Mouse (Mus musculus) frontal cortex, postnatal 25 days (tissue): ENCODE measurements around the gene Bckdk.
A peak's percentile ranks its signal among the peaks of the same experiment; 100 is the strongest.

Experiments
- DNase-seq, 2 experiments: peaks; one replicate each; pipeline ENCODE4 v3.0.0; 2022; ENCODE audit warnings: low spot score in 2 of 2

The Bckdk gene

DNA sequence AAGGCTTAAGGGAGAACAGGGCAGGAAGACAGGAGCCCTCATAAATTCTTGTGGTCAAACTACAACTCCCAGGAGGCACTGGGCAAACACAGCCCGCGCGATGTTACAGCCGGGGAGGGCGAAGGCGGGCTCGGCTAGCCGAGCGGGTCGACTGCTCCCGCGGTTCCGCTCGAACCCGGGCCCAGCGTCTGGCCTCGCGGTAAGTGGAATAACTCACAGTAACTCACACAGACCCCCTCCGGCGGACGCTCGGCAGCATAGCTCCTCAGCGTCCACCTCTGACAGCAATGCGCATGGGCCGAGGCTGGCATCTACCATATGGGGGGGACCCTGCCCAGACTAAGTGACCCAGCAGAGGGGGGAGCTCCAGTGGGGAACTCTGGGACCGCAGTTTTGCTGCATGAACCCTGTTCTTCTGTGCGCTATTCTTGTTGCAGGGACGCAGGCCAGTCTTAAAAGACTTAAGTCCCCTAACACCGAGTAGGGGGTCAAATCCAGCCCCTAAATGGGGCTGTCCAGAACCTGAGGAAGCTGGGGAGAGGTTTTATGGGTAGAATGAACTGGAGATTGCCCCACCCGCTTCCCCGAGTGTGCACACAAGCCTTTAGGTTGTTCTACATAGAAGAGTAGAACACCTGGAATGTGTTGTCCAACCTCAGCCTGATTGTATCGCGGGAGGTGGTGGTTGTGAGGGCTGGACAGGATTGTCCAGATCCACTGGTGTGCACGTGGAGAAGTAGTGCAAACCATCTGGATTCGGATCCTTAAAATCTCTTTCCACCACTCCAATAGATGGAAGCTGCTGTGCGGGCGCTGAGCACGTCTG is at the start of gene Bckdk:
Gene Bckdk (plus strand): TSS at position 112 of the 826 bp plus-strand sequence.
- peak; percentile 63 to 68 for DNase-seq

- no peak for DNase-seq
Measured at GRCm38 (mm10) chr7:127858258-127858657, 45.6 kb upstream of the Bckdk start.

DNA sequence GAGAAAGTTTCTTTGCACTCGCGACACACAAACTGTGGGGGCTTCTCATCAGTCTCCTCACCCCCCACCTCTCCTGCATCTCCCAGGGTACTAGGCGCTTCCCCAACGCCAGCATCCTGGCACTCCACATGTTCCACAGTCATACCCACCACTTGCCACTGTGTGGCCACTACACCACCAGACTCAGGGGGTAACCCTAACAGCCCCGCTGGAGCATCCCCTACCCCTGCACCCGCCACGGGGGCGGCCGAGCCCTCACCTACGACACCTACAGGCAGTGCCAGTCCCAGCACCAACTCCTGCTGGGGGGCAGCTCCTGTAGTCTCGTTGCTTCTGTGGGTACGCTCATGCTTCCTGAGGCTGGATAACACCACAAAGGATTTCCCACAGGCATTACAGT is 37.4 kb upstream of the Bckdk start:
- no peak for DNase-seq

GRCm38 (mm10) chr7:127867641-127868040 is 36.2 kb upstream of the Bckdk start:
- no peak for DNase-seq

- DNase-seq, result no peak
Measured at GRCm38 (mm10) chr7:127869149-127869810, 34.6 kb upstream of the Bckdk start.

- DNase-seq, result no peak
Measured at GRCm38 (mm10) chr7:127870136-127870821, 33.6 kb upstream of the Bckdk start.

- DNase-seq, result no peak
Measured at GRCm38 (mm10) chr7:127874812-127875626, 28.9 kb upstream of the Bckdk start.

DNA sequence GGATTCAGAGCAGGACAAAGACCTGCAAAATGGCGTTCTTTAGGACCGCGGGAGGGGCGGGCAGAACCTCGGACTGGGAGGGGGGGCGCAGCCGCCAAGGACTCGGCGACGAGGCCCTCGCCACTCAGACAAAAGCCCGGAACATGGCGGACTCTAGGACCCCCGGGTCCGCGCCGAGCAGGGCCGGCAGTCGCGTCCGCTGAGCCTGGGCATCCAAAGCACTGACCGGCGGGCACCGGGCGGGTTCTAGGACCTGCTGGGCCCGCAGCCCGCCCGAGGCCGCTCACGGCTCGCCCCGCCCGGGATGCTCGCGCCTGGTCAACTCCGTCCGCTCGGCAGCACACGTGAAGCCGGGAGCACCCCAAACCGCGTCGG is 28.3 kb upstream of the Bckdk start:
- peak; percentile 81 to 85 for DNase-seq

DNA sequence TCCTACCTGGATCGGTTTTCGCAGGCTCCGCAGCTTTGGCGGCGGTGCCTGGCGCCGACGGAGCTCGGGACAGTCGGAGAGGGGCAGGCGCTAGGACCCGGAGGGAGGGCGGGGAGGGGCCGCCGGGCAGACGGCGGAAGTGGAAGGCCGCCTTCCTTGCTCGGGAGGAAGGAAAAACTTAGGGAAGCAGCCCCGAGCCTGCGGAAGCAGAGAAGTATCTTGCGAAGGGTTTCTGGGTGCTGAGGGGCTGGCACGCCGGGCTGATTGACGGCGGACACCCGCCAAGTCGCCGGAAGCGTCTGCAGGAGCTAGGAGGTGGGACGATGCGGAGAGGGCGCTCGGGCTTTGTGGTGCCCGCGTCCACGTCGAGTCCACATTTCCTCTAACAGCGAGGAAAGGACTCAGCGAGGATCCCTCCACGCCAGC is 27.8 kb upstream of the Bckdk start, which contains the start of gene Zfp646:
Gene Zfp646 (plus strand): TSS at position 181 of the 426 bp plus-strand sequence.
- peak; percentile 40 to 52 for DNase-seq

- DNase-seq, result peak; percentile 82 to 84
Measured at GRCm38 (mm10) chr7:127876467-127877348, 27.2 kb upstream of the Bckdk start, which contains the start of gene Zfp668. TSS of gene Zfp668 (minus strand) at chr7:127876828.

- DNase-seq, result no peak
Measured at GRCm38 (mm10) chr7:127879301-127879700, 24.6 kb upstream of the Bckdk start.

GRCm38 (mm10) chr7:127880431-127880830 is 23.5 kb upstream of the Bckdk start:
- DNase-seq, result no peak

DNA sequence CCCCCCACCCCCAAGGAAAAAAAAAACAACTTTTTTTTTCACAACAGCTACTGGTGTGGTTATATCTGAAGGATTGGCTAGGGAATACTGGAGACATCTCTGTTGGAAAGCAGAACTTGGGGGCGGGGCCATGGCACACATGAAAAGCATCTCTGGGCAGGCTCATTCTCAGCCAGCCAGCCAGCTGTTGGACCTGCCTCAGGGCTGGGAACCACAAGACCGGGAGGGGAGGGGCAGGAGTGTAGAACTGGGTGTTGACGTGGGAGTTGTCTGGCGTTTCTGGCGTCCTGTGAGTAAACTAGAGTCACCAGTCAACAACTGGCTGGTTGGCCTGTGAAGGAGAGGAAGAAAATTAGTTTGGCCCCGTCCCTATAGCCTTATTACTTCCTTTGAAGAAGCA is 17.9 kb upstream of the Bckdk start:
- no peak for DNase-seq

DNA sequence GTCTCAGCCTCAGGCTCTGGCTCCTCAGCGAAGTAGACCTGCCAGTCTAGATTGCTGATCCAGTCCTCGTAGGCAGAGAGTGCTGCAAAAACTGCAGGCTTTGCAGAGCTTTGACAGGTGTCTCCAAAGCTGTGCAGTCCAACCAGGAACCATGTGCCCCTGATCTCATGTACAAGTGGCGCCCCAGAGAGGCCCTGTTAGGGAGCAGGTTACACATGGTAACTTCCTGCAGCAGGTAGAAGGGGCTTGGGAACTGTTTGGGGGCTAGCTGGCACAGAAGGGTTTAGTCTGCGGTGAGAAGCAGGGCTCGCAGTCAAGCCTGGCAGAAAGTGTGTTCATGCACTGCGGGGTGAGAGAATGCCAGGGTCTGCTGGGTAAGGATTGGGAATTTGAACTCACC is 17.3 kb upstream of the Bckdk start:
- no peak for DNase-seq

DNA sequence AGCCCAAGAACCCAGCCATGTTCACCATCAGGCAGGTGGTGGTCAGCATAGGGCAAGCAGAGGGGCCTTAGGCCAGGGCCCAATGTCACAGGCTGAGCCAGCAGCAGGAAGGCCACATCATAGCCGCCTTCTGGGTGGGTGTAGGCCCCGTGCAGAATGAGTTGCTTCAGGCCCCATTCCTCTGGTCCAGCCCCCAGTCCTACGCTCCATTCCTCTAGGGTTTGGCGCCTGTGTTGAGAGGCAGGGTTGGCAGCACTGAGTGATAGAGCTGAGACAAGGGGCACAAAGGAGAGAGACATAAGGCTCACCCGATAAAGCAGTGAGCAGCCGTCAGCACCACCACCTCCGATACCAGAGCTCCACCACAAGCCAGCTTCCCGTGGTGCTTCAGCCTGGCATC is 16.7 kb upstream of the Bckdk start:
- DNase-seq, result no peak

DNA sequence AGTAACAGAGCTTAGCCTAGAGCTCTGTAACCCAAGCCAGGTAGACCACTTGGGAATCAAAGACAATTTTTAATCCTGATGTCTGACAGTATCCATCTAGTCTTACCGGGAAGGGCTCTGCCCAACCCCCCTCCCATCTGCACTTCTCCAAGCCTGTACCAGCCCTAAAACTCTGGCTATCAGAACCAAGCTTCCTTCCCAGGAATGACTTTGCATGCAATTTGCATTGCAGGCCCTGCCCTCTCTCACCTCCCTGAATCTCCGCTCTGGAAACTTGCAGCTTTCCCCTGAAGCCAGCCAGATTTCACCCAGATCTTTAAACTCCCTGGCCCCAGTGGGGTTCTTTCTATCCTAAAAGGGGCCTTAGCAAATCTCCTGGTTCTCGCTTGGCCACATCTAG is 16.1 kb upstream of the Bckdk start:
- DNase-seq, result no peak

- DNase-seq, result no peak
Measured at GRCm38 (mm10) chr7:127888821-127889220, 15.1 kb upstream of the Bckdk start.

GRCm38 (mm10) chr7:127890798-127891197 is 13.1 kb upstream of the Bckdk start, which contains the start of gene Prss53:
TSS of gene Prss53 (minus strand) at chr7:127890970.
- DNase-seq, result no peak

DNA sequence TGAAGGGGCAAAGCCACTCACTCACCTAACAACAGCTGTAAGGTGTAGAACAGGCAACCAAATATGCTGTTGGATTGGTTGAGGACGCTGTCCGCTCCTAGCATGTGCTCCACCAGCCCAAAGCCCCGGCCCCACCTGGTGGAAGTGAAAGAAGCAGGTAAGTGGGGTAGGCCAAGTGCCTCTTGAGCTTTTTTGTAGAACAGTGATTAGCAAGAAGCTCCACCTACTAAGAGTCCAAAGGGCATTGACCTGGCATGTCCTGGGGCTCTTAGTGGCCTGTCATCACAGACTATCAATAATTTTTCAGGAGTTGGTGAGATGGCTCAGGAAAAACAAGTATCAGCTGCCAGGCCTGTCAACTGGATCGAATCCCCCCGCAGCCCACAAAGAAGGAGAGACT is 9.4 kb upstream of the Bckdk start:
- DNase-seq, result no peak

DNA sequence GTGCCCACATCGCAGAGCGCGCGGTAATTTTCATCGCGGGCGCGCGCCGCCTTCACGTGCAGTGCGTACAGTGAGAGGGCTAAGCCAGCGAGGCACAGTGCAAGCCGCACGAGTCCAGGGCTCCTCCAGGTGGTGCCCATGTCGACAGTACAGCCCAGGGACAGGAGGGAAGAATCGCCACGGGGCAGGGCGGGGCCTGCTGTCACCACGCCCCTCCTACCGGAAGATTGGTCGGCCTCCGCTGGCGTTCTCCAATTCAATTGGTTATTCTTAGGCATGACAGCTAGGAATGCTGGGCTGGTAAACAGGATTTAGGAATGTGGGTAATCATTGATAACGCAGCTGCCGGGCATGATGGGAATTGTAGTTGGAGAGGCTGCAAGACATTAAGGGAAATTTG is 8.4 kb upstream of the Bckdk start, which contains the start of the genes Gm21974 and Vkorc1:
Gene Gm21974 (minus strand): TSS at position 13 of the 400 bp plus-strand sequence.
Gene Vkorc1 (minus strand): TSS at position 176 of the 400 bp plus-strand sequence.
- DNase-seq, result peak; percentile 86 to 89
